In genomic region chr3:99815115-99815514, GRCm38 (mm10) we compare ENCODE assay signal across 31 mouse cellular contexts.
A peak's percentile ranks its signal among the peaks of the same experiment; 100 is the strongest.
DNase-seq lines count a peak whose midpoint lies in the region; ATAC-seq and TF ChIP-seq lines count a peak whose summit lies in the region.
"Had no signal": no experiment of that assay in that cellular context is flagged by ENCODE, and none has a peak within 500 bp of the region (broad histone marks: within the 10 kb centered on the region; RNA-seq: fewer than 3 reads in every experiment).

No protein-coding gene starts in this region.

- ATAC-seq in heart, embryonic 14.5 days (ENCODE audit: insufficient number of reproducible peaks, insufficient read depth, low FRiP score, low read depth): no peak
- ATAC-seq in kidney, postnatal 0 days (replicated peaks; ENCODE audit: low FRiP score, low read depth): no peak
- ATAC-seq: forebrain, embryonic 16.5 days; intestine, embryonic 16.5 days; midbrain, embryonic 15.5 days; Patski had no signal

- WGBS in heart, embryonic 14.5 days: 15% methylated on average over 3 of the region's 3 CpGs
- WGBS in kidney, postnatal 0 days: 29% methylated on average over 3 of the region's 3 CpGs

- peaks cover 2 to 8% of the 10 kb centered on the region in 2 experiments; a peak in 3 of 4 replicates for H3K4me1 ChIP-seq in heart, embryonic 14.5 days (ENCODE audit: control insufficient read depth in 2 of 2, insufficient read depth in 2 of 2, low read length in 2 of 2)
- H3K4me1 ChIP-seq in kidney, postnatal 0 days (replicated peaks; ENCODE audit: insufficient read depth, low read length): 0 out of 2 replicates have a peak, but pooled peaks cover 4% of the 10 kb centered on the region
- H3K4me1 ChIP-seq: liver, embryonic 15.5 days; lung, embryonic 15.5 days; midbrain, embryonic 15.5 days had no signal

- intact Hi-C loops in gastrocnemius, adult 2 months (cut with DNase I): no loop called here

- no peaks in the 10 kb centered on the region for H3K27me3 ChIP-seq in heart, embryonic 14.5 days (ENCODE audit: control insufficient read depth, insufficient read depth, low read length)
- H3K27me3 ChIP-seq in kidney, postnatal 0 days (ENCODE audit: insufficient read depth, low read length): no peaks in the 10 kb centered on the region
- H3K27me3 ChIP-seq: embryonic facial prominence, embryonic 12.5 days; hindbrain, embryonic 13.5 days; liver, embryonic 15.5 days; lung, embryonic 15.5 days; midbrain, embryonic 15.5 days; Patski had no signal

- no peak overlapping the region for H3K9ac ChIP-seq in heart, embryonic 14.5 days (ENCODE audit: low read length)
- H3K9ac ChIP-seq in kidney, postnatal 0 days (ENCODE audit: low read depth, low read length): no peak overlapping the region
- H3K9ac ChIP-seq: embryonic facial prominence, embryonic 12.5 days; hindbrain, embryonic 13.5 days; liver, embryonic 15.5 days; lung, embryonic 15.5 days; midbrain, embryonic 15.5 days had no signal

- no peak overlapping the region for H3K4me3 ChIP-seq in gastrocnemius, adult 2 months
- no peak overlapping the region for H3K4me3 ChIP-seq in heart, embryonic 14.5 days (ENCODE audit: control insufficient read depth in 1 of 2, insufficient read depth in 1 of 2, low read depth in 1 of 2, low read length in 2 of 2)
- H3K4me3 ChIP-seq in kidney, postnatal 0 days (replicated peaks; ENCODE audit: low read depth, low read length): no peak overlapping the region
- H3K4me3 ChIP-seq: embryonic facial prominence, embryonic 12.5 days; forebrain, embryonic 10.5 days; hindbrain, embryonic 13.5 days; liver, embryonic 15.5 days; lung, embryonic 15.5 days; midbrain, embryonic 10.5 days; midbrain, embryonic 15.5 days had no signal

- H3K27ac ChIP-seq in gastrocnemius, adult 2 months: peak overlapping the region; percentile 94
- peak overlapping the region in 1 of 2 experiments; percentile 21; a peak in 1 of 4 replicates for H3K27ac ChIP-seq in heart, embryonic 14.5 days (replicated peaks in 1 of 2; ENCODE audit: control insufficient read depth in 1 of 2, insufficient read depth in 1 of 2, low read depth in 2 of 2, low read length in 2 of 2)
- no peak overlapping the region for H3K27ac ChIP-seq in kidney, postnatal 0 days
- H3K27ac ChIP-seq: embryonic facial prominence, embryonic 12.5 days; forebrain, embryonic 10.5 days; hindbrain, embryonic 13.5 days; liver, embryonic 15.5 days; lung, embryonic 15.5 days; midbrain, embryonic 10.5 days; midbrain, embryonic 15.5 days; stomach, postnatal 0 days had no signal

- no peaks in the 10 kb centered on the region for H3K36me3 ChIP-seq in heart, embryonic 14.5 days (ENCODE audit: control insufficient read depth, insufficient read depth, low read length)
- H3K36me3 ChIP-seq in kidney, postnatal 0 days (ENCODE audit: insufficient read depth, low read length): no peaks in the 10 kb centered on the region
- H3K36me3 ChIP-seq: embryonic facial prominence, embryonic 12.5 days; forebrain, embryonic 10.5 days; hindbrain, embryonic 13.5 days; liver, embryonic 15.5 days; lung, embryonic 15.5 days; midbrain, embryonic 10.5 days; midbrain, embryonic 15.5 days had no signal

- no peak for TF ChIP-seq CTCF in gastrocnemius, adult 2 months (IDR thresholded peaks at IDR 0.05)
- TF ChIP-seq CTCF in kidney, postnatal 0 days (IDR thresholded peaks at IDR 0.05; ENCODE audit: low read depth): no peak

- DNase-seq in gastrocnemius, adult 2 months: peak; percentile 22
- DNase-seq in gastrocnemius, adult 8-10 months (ENCODE audit: low spot score in 2 of 2): no peak
- no peak for DNase-seq in heart, adult 9 months (ENCODE audit: low spot score in 2 of 2)
- peak; percentile 39 for DNase-seq in kidney, postnatal 0 days (ENCODE audit: low spot score)
- DNase-seq in kidney, adult 18-20 months: no peak
- DNase-seq in adrenal gland, postnatal 14 days: no peak
- DNase-seq: adrenal gland, postnatal 10 days; cerebellum, adult 11 months; cerebellum, adult 9-10 months; cerebellum, postnatal 36 days; gastrocnemius, postnatal 14 days; heart, adult 11 months; heart, postnatal 36 days; kidney, postnatal 10 days; layer of hippocampus, postnatal 36 days; left cerebral cortex, postnatal 4 days; right cerebral cortex, adult 18-20 months; thymus, adult 18-20 months; thymus, postnatal 25 days had no signal

- H3K9me3 ChIP-seq in heart, embryonic 14.5 days (ENCODE audit: control insufficient read depth, low read length): no peaks in the 10 kb centered on the region
- H3K9me3 ChIP-seq in kidney, postnatal 0 days (replicated peaks; ENCODE audit: low read length): no peaks in the 10 kb centered on the region
- H3K9me3 ChIP-seq: embryonic facial prominence, embryonic 12.5 days; forebrain, embryonic 10.5 days; hindbrain, embryonic 13.5 days; liver, embryonic 15.5 days; lung, embryonic 15.5 days; midbrain, embryonic 10.5 days; midbrain, embryonic 15.5 days had no signal

- 0 out of 2 replicates have a peak overlapping the region, but pooled peaks have one; percentile 6 for H3K4me2 ChIP-seq in heart, embryonic 14.5 days (ENCODE audit: low read length)
- H3K4me2 ChIP-seq in kidney, postnatal 0 days (ENCODE audit: low read length): no peak overlapping the region
- H3K4me2 ChIP-seq: embryonic facial prominence, embryonic 12.5 days; hindbrain, embryonic 13.5 days; liver, embryonic 15.5 days; lung, embryonic 15.5 days; midbrain, embryonic 15.5 days had no signal

Comparison
In these comparisons a context has a peak if more than half of its experiments do, and no peak if none do; other contexts are left out.
1. DNase-seq: peak in gastrocnemius, adult 2 months (single experiment) and kidney, postnatal 0 days (single experiment); none in gastrocnemius, adult 8-10 months (0 of 2), heart, adult 9 months (0 of 2), kidney, adult 18-20 months (single experiment) and adrenal gland, postnatal 14 days (single experiment).